Mouse (Mus musculus): ENCODE results near the gene Islr.
"Not testable (repeated sequence)": the region's sequence is repeated elsewhere in the genome, so short reads cannot be mapped to it uniquely, and the experiment has no call there.

Islr gene

DNA sequence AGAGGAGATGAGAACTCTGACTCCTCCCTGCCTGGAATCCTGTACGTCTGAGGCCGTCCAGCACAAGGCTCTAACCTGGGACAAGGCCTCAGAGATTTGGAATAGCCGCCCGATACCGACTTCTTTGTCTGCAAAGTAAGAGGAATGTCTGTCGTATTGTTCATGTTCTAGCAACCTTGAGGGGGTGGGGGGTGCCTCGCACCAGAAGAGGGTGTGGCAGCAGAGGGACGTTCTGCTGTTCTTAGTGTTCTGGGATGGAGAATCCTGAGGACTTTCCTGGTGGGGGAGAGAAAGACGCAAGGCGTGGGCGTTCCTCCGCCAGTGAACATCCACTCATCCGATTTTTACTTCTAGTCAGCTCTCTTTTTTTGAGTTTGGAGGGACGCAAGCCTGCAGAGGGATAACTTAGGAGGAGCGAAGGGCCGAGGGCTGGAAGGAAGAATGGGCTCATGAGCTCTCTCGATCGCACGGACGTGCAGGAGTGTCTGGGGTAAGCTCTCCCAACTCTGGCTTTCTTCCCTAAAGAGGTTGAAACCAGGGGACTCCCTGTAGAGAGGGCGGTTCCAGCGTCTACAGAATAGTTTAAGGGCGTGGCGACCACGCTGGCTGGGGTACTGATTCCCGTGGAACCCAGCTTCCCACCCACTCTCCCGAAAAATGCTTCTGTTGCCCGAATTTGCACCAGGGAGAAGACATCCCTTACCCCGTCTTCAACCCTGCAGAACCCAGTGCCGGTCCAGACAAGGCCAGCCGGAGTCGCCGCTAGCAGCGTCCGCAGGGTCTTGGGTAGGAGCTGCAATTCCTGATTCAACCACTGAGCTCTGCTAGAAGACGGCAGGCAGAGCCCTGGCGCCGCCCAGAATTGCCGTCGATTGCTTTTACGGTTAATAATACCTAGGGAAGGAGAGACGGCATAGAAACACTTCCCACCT is at the start of gene Islr, which contains the start of gene Islr2:
Gene Islr (minus strand): TSS at position 791 of the 932 bp plus-strand sequence.
Gene Islr2 (minus strand): TSS at position 804 of the 932 bp plus-strand sequence.
- DNase-seq (ENCODE audit: low spot score in 2 of 2), result peak; percentile 73 to 76

DNA sequence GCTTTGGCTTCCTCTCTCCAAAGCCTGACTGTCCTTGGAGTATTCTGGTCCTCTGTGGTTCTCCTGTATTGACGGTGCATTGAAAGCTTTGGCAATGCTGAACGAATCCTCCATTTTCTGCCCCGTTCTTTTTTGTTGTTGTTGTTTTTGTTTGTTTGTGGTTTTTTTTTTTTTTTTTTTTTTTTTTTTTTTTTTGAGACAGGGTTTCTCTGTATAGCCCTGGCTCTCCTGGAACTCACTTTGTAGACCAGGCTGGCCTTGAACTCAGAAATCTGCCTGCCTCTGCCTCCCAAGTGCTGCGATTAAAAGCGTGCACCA is 49.7 kb upstream of the Islr start:
- DNase-seq (ENCODE audit: low spot score in 2 of 2), result not testable (repeated sequence)

DNA sequence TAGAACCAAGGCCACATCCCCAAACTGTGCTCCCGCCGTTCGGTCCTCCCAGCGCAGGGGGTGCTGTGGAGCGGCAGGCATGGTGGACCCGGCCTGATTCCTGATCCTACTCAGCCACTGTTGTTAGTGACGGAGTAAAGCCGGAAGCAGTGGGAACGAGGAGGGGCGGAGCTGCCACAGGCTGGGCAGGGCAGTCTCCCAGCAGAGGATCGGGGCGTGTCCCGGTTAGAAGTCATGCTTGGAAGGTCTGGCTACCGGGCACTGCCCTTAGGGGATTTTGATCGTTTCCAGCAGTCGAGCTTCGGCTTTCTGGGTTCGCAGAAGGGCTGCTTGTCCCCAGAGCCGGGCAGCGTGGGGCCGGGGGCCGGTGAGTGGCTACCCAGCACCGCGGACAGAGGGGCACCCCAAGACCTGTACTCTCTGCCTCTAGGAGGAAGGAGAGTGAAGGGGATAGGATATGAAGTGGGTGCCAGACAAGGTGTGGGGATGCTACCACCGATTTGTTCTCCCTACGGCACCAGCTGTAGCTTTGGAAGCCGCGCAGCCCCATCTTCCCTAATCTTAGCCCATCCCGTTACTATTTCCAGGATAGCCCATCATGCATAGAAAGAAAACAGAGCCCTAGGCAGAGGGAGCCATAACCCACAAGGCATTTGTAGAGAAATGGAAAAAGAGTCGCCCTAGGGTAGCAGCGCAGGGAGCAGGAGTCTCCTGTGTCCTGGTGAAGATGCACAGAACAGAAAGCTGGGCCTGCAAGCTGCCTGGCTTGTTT is 49.1 kb upstream of the Islr start, which contains the start of gene Stoml1:
Gene Stoml1 (plus strand): TSS at position 132 of the 772 bp plus-strand sequence.
- DNase-seq (ENCODE audit: low spot score in 2 of 2), result peak; percentile 94 to 95

DNA sequence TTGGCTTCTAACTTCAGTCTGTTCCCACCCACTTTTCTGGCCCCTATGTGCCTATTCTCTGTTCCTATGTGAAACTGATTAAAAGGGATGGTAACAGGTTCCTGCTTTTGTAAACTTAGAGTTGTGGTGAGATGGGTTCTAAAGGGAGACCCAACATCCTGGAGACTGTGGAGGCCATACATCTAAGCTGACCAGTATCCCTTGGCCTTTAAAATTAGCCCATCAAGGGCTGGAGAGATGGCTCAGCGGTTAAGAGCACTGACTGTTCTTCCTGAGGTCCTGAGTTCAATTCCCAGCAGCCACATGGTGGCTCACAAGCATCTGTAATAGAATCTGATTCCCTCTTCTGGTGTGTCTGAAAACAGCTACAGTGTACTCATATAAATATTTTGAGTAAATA is 46.6 kb upstream of the Islr start:
- DNase-seq (ENCODE audit: low spot score in 2 of 2), result not testable (repeated sequence)

DNA sequence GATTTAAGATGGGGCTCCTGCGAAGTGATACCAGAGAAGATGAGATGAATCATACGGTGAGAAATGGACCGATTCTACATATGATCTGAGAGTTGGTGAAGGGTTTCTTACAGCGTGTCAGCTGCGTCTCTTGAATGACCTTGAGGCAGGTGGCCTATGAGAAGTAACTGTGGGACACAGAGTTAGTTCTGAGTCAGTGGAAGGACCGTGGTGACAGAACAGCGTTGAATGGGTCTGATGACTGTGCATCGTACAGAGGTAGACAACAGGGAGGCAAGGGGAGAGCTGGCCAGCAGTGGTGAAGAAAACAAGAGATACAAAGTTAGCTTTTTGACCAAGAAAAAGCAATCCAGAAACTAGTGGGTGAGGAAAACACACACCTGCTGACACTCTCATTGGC is 46.2 kb upstream of the Islr start:
- DNase-seq (ENCODE audit: low spot score in 2 of 2), result no peak

DNA sequence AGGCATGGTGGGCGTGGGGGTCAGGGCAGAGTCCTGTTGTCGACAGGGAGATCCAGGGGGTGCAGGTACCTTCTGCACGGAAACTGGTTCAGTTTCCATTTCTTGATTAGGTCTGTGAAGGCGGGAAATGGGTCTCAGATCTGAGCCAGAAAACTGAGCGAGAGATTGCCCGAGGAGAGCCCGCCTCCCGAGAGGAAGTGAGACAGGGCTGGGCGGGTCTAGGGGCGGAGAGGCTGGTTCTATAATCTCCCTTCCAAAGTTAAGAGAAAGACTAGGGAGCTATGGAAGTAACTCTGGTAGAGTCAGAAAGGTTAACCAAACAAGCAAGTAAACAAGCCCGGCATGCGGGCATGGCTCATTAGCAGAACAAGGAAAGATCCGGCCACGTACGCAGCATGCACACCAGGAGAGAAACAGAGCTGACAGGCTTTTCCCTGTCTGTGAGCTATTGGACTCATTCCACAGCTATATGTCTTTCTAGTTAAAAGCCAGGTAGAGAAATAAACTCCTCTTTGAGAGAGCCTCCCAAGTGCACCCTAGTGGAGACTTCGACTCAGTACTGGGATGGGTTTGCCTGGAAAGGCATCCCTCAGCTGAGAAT is 45.6 kb upstream of the Islr start, which contains the start of gene Pml:
Gene Pml (minus strand): TSS at position 195 of the 601 bp plus-strand sequence.
- peak; percentile 67 to 76 for DNase-seq (ENCODE audit: low spot score in 2 of 2)

DNA sequence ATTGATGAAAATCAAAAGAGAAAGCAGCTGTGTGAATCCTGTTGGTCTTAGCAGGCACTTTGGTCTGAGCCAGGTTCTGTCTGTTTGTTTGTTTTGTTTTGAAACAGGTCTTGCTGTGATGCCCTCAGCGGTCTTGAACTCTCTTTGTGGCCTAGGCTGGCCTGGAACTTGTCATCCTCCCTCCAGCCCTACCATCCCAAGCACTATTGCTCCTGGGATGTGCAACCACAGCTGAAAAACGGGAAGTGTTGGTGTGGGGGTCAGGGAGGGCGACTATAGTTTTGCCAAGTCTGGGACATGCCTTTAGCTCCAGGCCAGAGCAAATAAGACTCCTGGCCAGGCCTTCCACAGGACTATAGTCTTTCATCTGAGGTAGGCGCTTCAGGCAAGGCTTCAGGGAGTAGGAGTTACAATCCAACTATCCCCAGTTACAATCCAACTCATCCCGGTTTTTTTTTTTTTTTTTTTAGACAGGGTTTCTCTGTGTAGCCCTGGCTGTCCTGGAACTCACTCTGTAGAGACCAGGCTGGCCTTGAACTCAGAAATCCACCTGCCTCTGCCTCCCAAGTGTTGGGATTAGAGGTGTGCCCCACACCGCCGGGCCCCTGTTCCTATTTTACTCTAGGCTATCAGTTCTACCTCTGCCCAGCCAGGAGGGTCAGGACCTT is 44.8 kb upstream of the Islr start:
- DNase-seq (ENCODE audit: low spot score in 2 of 2), result no peak

DNA sequence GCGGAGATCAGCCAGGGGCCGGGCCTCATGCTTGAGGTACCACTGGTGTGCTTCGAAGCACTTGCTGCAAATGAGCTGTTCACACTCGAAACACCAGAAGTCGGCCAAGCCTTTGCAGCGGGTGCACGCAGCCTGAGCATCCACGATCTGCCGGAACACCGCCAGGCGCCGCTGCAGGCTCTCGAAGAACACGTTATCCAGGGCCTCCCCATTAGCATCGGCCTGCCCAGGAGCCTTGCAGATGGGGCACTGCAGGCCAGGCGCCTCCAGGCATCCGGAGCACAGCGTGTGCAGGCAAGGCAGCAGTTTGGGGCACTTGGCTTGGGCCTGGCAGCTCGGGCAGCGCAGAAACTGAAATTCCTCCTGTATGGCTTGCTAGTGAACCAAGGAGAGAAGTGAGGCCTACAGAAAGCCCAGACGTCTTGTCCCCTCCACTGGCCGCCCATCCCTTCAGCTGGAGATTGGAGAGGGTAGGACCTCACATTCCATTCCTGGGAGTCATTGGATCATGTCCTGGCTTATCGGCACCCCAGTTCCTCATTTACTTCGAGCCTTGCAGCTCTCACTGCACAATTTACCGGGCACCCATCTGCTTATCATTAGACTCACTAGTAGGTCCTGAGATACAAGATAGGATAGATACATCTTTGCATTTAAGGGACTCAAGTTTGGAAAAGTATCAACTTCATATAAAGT is 43.1 kb upstream of the Islr start:
- DNase-seq (ENCODE audit: low spot score in 2 of 2), result peak; percentile 86 to 88

DNA sequence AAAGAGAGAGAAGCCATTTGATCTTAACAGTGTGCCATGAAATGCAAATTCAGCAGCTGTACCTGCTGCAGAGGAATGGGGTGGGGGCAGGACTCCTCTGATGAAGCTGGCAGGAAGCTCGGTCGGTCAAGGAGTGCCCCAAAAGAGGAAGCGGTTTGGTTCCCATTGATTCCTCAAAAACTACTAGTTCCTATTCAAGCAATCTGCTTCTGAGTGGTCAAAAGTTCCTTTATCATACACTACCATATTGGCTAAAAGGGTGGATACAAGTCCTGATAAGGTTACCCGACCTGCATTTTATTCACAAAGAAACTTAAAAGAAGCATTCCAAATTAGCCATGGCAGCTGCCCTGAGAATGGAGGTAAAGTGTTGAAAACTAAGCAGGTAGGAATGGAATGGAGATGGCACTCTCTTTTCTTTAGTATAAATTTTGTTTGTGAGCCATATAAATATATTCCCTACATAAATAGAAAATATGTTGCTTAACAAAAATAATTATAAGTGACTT is 42.0 kb upstream of the Islr start:
- no peak for DNase-seq (ENCODE audit: low spot score in 2 of 2)

DNA sequence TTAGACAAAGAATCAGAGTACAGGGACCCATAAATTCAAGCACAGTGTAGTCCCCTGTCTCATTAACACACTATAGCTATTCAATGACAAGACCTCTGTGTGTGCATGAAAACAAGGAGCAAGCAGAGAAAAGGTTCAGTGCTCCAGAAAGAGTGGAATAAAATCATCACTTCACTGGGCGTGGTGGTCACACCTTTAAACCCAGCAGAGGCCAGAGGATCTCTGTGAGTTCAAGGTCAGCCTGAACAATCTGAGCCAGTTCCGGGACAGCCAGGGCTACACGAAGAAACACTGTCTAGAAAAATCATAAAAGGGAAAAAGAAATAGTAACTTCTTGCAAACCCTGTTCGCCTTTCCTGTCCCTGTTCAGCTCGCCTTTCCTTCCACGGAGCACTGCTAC is 39.6 kb upstream of the Islr start:
- no peak for DNase-seq (ENCODE audit: low spot score in 2 of 2)

DNA sequence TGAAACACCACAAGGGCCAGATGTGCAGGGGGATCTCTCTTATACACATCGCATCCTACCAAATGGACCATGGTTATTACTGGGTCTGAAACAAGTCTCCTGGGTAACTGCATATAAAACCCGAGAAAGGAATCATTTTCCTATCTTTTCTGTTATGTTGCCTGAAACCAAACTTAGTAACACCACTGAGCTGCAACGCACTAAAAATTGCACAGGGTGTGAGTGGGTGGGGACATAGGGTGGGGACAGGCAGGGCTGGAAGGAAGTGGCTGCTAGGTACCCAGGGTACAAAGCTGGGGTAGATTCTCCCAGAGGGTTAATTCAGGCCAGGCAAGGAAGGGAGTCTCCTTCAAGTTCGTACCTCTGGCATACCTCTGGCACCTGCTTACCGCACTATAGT is 38.6 kb upstream of the Islr start:
- DNase-seq (ENCODE audit: low spot score in 2 of 2), result peak in 1 of 2 experiments; percentile 49

DNA sequence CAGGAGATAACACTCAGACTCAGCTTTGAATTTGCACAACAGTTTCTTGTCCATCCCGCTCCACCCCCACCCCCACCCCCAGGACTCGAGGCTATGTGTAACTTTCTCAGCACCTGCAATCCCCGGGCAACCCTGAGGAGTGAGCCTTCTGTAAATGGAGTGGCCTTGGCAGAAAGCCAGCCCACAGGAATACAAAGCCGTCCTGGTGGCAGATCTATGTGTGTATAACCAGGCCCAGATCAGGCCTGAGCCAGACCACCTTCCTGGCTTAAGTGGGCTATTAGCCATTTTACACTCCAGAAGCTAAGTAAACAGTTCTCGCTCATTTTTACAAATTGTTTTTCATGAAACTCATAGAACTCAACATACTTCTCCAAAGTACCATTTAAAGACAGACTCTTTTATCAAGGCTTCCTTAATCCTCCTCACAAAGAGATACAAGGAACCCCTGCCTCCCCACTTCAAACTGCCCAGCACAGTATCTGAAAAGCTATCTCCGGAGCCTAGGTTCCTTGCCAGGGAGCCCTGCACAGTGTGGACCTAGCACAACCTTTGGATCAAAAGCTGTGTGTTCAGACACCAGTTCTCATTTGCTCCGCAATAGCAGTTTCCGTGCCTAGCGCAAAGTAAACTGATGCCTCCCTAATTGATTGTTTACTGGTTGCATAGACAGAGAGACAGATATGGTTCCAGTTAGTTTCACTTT is 37.8 kb upstream of the Islr start:
- peak in 1 of 2 experiments; percentile 52 for DNase-seq (ENCODE audit: low spot score in 2 of 2)

DNA sequence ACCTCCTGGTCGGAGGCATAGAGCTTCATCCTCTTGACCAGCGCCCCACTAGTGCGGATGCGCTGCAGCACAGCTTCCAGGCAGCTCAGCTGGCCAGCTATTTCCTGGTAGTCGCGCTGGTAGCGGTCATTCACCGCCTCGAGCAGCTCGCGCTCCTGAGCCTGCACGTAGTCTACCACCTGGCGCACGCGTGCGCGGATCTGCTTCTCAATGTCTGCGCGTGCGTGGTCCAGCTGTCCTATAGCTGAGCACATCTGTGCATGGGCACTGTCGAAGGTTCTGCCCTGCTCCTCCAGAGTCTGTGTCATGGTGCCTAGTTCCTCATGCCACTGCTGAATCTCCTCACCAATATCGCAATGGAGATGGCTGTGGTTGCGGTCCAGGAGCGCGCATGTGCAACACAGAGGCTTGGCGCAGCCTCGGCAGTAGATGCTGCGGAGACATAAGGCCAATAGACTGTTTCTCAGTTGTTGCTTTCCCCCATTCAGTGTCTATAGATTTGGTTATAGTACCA is 30.5 kb upstream of the Islr start:
- no peak for DNase-seq (ENCODE audit: low spot score in 2 of 2)

DNA sequence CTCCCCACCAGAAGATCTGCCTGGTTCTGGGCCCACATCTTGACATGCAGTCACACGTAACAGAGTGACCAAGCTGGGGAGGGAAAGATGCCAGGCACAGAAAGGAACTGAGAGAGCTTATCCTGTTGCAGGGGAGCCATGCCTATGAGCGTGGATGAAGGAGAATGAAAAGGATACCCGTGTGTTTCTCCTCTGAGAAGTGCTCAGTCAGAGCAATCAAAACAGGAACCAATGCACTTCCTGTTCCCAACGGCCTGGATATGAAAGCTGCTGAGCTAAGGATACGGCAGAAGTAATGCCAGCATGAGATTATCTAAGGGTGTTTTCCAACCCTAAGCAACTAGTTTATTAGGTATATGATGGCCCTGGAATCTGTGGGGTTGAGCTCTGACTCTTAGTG is 28.3 kb upstream of the Islr start:
- DNase-seq (ENCODE audit: low spot score in 2 of 2), result no peak

DNA sequence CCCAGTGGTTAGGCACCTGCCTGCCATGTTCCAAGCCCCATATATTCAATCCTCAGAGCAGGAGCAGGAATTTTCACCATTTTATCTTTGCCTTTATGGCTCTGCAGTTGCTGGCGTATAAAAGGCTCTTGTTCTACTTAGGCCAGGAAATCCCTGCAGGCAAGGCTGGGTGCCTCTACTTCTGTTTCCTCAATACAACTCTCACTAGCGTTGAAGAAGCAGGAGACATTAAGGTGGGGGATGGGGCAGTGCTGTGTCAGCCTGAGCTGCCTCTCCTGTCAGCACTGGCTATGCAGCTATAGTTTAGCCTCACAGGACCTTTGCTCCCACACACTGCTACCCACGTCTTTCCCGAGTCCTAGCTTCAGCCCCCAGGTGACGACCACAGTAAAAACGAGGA is 27.6 kb upstream of the Islr start:
- DNase-seq (ENCODE audit: low spot score in 2 of 2), result no peak

DNA sequence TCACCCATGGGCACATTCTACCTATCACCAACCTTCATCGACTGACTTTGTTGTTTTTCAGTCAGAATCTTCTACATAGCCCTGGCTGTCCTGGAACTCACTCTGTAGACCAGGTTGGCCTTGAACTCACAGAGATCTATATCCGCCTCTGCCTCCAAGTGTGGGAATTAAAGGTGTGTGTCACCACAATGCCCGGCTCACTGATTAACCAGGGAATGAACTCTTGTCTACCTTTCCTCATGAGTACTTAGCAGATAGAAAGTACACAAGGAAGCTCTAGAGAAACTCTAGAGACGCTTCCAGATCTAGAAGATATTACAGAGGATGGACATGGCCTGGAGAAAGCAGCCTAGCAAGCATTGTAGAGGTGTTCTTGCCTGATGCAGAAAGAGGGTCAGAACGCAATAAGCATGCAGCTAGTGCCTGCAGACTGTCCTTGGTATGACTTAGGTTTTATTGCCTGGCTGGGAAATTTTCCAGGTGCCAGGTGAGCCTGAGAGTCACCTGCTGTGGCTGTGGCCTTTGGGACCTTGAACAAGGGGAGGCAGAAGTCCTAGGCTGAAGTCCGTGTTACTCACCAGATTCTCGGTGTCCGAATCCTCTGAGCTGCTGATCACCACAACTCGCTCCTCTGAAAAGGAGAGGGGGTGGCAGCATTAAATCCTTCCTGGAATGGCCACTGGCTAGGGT is 24.8 kb upstream of the Islr start:
- no peak for DNase-seq (ENCODE audit: low spot score in 2 of 2)

DNA sequence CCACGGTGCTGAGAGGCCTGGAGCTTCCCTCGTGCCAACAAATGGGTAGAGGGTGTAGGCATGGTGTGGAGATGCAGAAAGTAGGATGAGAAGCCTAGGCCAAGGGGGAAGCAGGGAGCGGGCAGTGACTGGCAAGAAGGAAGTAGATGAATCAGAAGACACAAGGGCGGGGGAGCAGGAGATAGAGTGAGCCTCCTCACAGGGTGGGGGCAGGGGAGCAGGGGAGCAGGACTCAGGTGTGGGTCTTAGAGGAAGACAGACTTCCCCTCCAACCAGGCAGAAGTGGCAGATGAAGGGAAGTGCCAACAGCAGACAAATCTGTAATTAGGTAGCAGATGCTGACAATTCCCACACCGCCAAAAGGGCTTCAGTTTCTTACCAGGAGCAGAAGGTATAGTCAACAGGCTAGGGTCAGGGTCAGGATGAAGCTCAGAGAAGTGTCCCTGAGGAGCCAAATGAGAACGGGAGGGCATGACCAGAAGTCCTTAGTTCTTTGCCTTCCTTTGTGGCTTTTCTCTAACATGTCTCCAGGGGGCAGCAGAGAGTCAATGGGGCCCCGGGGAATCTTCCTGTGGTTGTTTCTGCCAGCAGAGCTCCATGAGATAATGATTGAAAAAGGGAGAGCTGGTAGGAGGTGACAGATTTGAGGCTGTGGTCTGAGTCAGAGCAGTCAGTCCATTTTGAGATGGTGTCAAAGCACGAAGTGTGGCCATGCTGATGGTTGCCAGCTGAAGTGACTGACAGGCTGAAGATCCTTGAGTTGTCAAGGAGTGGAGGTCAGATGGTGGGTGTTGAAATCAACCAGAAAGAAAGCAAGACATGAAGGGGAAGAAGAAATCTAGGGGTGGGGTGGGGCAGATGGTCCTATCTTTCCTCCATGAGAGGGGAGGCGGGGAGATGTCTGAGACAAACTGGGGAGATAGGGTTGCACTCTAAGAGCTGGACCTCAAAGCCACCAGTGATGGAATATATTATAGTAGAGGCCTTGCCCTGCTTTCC is 22.1 kb upstream of the Islr start:
- DNase-seq (ENCODE audit: low spot score in 2 of 2), result no peak

DNA sequence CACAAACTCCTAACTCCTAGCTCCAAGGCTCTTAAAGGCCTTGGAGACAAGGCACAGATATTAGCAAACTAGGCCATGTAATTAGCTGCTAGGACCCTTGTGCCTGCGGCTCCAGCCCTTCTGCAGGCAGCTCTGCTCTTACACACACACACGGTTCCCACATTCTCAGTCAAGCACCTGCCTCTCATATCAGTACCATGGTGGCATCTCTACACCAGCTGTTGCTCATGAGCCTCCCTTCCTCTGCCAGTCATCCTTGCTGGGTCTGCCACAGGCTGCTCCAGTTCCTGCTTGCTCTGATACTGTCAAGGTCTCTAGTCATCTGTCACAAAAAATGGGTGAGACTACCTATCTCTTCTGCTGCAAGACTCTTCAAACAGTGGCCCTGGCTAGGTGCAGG is 20.2 kb upstream of the Islr start:
- DNase-seq (ENCODE audit: low spot score in 2 of 2), result no peak
